Mouse (Mus musculus) neural tube, embryonic 12.5 days (tissue): ENCODE measurements at regions not wholly inside any gene's neighbourhood (a gene's known extent, or its start where the extent isn't known, plus 50 kb on each side); places are given as distances from the start of the nearest gene placed in this dataset.

ENCODE experiments used
- ATAC-seq: fragments of 200-750 bp; cut with Nextera tagmentation; 2 replicates; pipeline ENCODE4 v1.8.0; 2017; ENCODE audit warnings: low read depth, mild to moderate bottlenecking, moderate TSS enrichment, moderate library complexity; ENCODE audit not compliant: low FRiP score
- H3K27ac ChIP-seq: fragments of 300-500 bp; sonication (generic); 2 replicates; pipeline ENCODE4 v1.5.1; 2016
- H3K27me3 ChIP-seq: fragments of 300-500 bp; sonication (generic); replicated peaks from 2 replicates; pipeline ENCODE4 v1.6.1; 2016; ENCODE audit warnings: mild to moderate bottlenecking
- H3K36me3 ChIP-seq: fragments of 300-500 bp; sonication (generic); 2 replicates; pipeline ENCODE4 v1.6.1; 2016; ENCODE audit warnings: mild to moderate bottlenecking
- H3K4me1 ChIP-seq: fragments of 300-500 bp; sonication (generic); 2 replicates; pipeline ENCODE4 v1.6.1; 2016
- H3K4me2 ChIP-seq: fragments of 300-500 bp; sonication (generic); replicated peaks from 2 replicates; pipeline ENCODE4 v1.6.1; 2016; ENCODE audit warnings: mild to moderate bottlenecking
- H3K4me3 ChIP-seq: fragments of 300-500 bp; sonication (generic); 2 replicates; pipeline ENCODE4 v1.5.1; 2016
- H3K9ac ChIP-seq: fragments of 300-500 bp; sonication (generic); 2 replicates; pipeline ENCODE4 v1.6.1; 2016; ENCODE audit warnings: mild to moderate bottlenecking
- H3K9me3 ChIP-seq: fragments of 300-500 bp; sonication (generic); 2 replicates; pipeline ENCODE4 v1.6.1; 2016; ENCODE audit warnings: mild to moderate bottlenecking
- WGBS: fragments of 180-500 bp; shearing (Covaris S2); methylation state at CpG from one replicate; pipeline ENCODE4 v1.1.7; 2016; 5-methylcytosine and 5-hydroxymethylcytosine counted together

DNA sequence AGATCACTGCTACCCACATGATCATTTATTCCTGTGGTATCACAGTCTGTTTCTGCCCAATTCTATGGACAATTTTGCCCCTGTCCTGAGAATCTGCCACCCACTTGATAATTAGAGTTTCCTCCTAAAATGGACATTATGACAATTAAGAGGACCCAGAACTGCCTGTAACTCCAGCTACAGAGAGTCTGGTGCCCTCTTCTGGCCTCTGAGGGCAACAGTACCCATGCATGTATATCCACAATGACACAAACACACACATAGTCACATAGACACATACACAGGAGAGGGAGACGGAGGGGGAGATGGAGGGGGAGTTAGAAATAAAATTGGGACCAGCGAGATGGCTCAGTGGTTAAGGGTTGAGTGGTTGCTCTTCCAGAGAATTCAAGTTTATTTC lies 170.9 kb upstream of the Ercc4 start:
- ATAC-seq: no peak
- no peak overlapping the region for H3K4me2 ChIP-seq
- no peak overlapping the region for H3K4me3 ChIP-seq
- H3K4me1 ChIP-seq: no peaks in the 10 kb centered on the region
- H3K27me3 ChIP-seq: no peaks in the 10 kb centered on the region
- 89% methylated on average over 2 of the region's 2 CpGs for WGBS
- no peaks in the 10 kb centered on the region for H3K36me3 ChIP-seq
- H3K9ac ChIP-seq: no peak overlapping the region
- no peak overlapping the region for H3K27ac ChIP-seq
- H3K9me3 ChIP-seq: no peaks in the 10 kb centered on the region

DNA sequence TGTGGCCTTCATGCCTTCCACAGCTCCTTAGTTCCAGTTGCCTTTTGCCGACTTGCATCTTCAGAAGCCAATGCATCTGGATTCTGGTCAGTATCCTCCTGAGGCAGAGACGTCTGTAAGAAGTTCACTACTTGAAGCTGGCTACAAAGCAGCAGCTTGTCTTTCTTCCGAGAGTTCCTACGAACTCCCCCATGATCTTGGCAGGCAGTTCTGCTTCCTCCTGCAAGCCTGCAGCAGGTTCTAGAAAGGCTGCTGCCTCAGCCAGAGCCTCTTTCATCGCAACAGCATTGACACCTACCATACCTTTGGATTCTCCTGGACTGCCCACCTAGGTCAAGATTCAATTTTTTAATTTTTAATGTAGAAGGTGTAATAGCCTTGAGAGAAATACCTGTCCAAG lies 158.3 kb upstream of the Ercc4 start:
- no peak for ATAC-seq
- no peak overlapping the region for H3K4me3 ChIP-seq
- no peak overlapping the region for H3K4me2 ChIP-seq
- H3K27ac ChIP-seq: no peak overlapping the region
- H3K9ac ChIP-seq: no peak overlapping the region
- 93% methylated on average over 5 of the region's 5 CpGs for WGBS
- no peaks in the 10 kb centered on the region for H3K4me1 ChIP-seq
- no peaks in the 10 kb centered on the region for H3K9me3 ChIP-seq
- no peaks in the 10 kb centered on the region for H3K36me3 ChIP-seq
- H3K27me3 ChIP-seq: no peaks in the 10 kb centered on the region

DNA sequence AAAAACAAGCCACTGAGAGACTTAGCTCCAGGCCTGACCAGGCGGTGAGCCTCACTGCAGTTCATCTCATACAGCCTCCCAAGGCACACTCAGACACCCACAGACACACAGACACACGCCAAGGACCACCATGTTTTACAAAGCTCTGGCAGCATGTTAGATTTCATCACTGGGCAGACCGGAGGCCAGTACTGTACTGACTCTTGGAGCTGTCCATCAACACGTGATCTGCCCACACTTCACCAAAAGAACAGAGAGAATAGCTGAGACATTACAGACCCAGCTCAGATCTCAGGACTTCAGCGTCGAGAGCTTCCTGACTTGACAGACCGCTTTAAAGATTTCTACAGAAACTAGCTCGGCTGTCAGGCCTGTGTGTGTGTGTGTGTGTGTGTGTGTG lies 155.5 kb upstream of the Ercc4 start:
- Histone ChIP-seq H3K27me3 (no peaks in the 10 kb centered on the region), H3K9me3 (no peaks in the 10 kb centered on the region), H3K4me1 (no peaks in the 10 kb centered on the region), H3K27ac (no peak overlapping the region), H3K36me3 (no peaks in the 10 kb centered on the region), H3K4me3 (no peak overlapping the region), H3K9ac (no peak overlapping the region), H3K4me2 (no peak overlapping the region)
- ATAC-seq: no peak
- 83% methylated on average over 8 of the region's 8 CpGs for WGBS

DNA sequence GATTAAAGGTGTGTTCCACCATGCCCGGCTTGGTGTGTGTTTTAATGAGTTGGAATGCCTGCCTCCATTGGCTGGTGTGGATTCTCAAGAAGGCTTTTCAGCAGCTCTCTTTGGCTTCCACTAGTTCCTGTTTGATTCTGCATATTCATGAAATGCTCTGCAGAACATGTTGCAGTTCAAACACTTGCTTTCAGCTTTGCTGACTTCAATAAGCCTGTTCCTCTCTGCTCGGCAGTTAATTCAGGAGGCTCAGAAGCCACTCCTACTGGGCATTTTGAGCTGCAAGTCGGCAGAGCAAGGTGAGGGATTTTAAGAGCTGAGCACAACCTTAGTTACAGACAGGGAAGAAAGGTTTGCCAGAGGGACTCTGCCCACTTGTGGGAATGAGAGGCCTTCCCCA lies 153.1 kb upstream of the Ercc4 start:
- Histone ChIP-seq H3K36me3 (no peaks in the 10 kb centered on the region), H3K4me3 (no peak overlapping the region), H3K4me2 (no peak overlapping the region), H3K9ac (no peak overlapping the region), H3K27me3 (no peaks in the 10 kb centered on the region), H3K9me3 (no peaks in the 10 kb centered on the region), H3K4me1 (no peaks in the 10 kb centered on the region), H3K27ac (no peak overlapping the region)
- ATAC-seq: no peak
- 67% methylated on average over 3 of the region's 3 CpGs for WGBS

DNA sequence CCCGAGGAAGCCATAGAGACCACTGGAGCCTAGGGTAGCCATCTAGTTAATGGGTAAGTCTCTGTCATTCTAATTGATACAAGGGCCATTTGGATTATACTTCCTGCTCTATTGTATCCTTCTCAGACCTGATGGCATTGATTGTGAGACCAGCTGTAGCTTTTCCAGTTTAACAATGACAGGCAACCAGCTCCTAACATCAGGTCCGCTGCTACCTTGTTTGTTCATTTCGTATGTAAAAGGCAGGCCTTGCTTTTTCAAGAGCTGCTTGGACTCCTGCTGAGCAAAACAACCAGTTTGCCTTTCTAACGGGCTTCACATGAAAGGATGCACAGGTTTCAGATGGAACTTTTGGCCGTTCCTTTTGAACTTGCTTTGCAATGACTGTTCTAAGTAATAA lies 148.6 kb upstream of the Ercc4 start:
- ATAC-seq: no peak
- Histone ChIP-seq H3K36me3 (no peaks in the 10 kb centered on the region), H3K9ac (no peak overlapping the region), H3K4me1 (no peaks in the 10 kb centered on the region), H3K27me3 (no peaks in the 10 kb centered on the region), H3K27ac (no peak overlapping the region), H3K4me3 (no peak overlapping the region), H3K9me3 (no peaks in the 10 kb centered on the region), H3K4me2 (no peak overlapping the region)
- WGBS: 27% methylated on average over 5 of the region's 5 CpGs

DNA sequence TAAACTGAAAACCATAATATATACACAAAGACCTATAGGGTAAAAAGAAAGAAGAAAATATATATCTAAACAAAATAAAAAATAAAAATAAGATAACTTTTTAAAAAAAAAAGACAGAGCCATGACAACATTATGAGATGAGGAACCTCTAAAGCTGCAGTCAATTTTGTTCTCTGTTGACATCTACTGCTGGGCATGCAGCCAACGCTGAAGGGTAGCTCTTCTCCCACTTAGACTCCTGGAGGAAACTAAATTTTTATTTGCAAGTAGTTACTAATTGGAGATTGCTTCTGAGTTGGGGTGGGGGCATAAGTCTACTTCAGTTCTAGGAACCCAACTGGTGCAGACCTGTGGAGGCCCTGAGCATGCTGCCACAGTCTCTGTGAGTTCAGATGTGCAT lies 126.8 kb upstream of the Ercc4 start:
- Histone ChIP-seq H3K4me1 (no peaks in the 10 kb centered on the region), H3K27me3 (no peaks in the 10 kb centered on the region), H3K36me3 (no peaks in the 10 kb centered on the region), H3K9ac (no peak overlapping the region), H3K4me2 (no peak overlapping the region), H3K9me3 (no peaks in the 10 kb centered on the region), H3K4me3 (no peak overlapping the region), H3K27ac (no peak overlapping the region)
- WGBS: 85% methylated on average over 1 of the region's 1 CpGs
- ATAC-seq: no peak

DNA sequence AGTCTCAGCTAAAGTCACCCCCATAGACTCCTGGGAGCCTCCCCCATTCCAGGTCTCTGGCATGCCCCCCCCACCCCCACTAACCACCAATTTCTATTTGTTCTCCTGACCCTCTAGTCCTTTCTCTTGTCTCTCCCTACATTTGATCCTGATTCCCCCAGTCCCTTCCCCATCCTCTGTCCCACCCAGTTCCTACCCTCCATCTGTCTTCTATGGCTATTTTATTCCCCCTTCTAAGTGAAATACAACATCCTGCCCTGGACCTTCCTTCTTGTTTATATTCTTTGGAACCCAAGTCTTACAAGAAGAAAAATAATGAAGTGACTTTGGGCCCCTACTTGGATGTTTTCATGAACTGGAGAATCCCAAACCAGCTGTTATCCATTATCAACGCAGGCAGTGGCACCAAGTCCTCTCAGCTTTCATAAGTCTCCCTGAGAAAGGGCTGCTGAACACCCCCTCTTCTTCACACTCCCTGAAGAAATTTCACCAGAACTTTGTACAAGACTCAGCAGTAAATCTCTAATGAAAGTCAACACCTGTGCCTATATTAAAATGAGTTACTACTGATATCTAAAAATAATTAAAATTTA lies 108.1 kb upstream of the Ercc4 start:
- Histone ChIP-seq H3K4me1 (no peaks in the 10 kb centered on the region), H3K4me3 (no peak overlapping the region), H3K9ac (no peak overlapping the region), H3K4me2 (no peak overlapping the region), H3K9me3 (no peaks in the 10 kb centered on the region), H3K36me3 (no peaks in the 10 kb centered on the region), H3K27me3 (no peaks in the 10 kb centered on the region), H3K27ac (no peak overlapping the region)
- WGBS: 69% methylated on average over 1 of the region's 1 CpGs
- ATAC-seq: no peak

DNA sequence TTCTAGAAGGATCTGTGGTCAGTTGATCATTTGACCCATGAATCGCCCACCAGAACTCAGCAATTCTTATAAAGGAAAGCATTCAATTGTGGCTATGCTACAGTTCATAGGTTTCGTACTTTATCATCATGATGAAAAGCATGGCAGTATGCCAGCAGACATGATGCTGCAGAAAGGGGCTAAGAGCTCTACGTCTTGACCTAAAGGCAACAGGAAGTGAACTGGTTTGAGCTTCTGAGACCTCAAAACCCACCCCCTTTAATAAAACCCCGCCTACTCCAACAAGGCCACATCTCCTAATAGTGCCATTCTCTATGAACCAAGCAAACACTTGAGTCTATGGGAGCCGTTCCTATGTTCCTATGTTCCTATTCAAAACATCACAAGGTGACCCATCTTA lies 96.6 kb upstream of the Ercc4 start:
- no peaks in the 10 kb centered on the region for H3K27me3 ChIP-seq
- WGBS: 89% methylated on average over 5 of the region's 5 CpGs
- no peak for ATAC-seq
- no peak overlapping the region for H3K4me2 ChIP-seq
- no peak overlapping the region for H3K9ac ChIP-seq
- H3K27ac ChIP-seq: no peak overlapping the region
- no peaks in the 10 kb centered on the region for H3K36me3 ChIP-seq
- H3K4me3 ChIP-seq: no peak overlapping the region
- H3K9me3 ChIP-seq: no peaks in the 10 kb centered on the region
- no peaks in the 10 kb centered on the region for H3K4me1 ChIP-seq

DNA sequence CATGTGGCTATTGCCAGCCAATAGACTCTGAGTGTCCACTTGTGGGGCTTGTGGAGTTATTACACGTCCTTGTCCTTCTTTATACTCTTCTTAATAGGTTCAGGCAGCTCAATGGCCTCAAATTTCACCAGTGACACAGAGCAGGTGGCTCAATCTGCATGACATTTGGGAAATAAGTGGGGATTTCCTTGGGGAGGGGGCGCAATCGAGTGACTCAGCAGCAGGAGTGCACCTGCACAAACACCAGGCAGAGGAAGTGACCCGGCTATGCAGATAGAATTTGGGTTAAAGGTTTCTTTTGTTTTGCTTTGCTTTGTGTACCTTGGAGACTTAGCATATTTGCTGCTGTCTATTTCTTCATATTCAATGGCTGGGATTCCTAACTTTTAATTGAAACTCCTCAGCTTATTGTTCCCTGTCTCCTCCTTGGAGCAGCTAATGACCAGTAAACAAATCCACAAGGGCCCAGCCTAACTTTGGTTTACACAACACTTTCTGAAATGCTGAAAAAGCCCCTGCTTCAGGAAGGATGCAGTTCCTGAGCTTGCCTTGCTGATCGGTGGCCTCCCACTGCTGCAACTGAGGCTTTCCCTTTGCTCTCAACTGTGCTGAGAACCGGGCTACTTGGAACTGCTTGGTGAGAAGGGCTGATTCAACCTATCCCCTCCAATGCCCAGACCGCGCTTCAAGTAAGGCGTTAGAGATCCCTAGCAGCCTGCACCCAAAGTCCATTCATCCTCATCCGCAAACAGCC lies 95.4 kb upstream of the Ercc4 start:
- no peak for ATAC-seq
- H3K9ac ChIP-seq: no peak overlapping the region
- no peak overlapping the region for H3K4me2 ChIP-seq
- H3K4me3 ChIP-seq: no peak overlapping the region
- H3K27me3 ChIP-seq: no peaks in the 10 kb centered on the region
- no peaks in the 10 kb centered on the region for H3K36me3 ChIP-seq
- H3K27ac ChIP-seq: no peak overlapping the region
- H3K9me3 ChIP-seq: no peaks in the 10 kb centered on the region
- no peaks in the 10 kb centered on the region for H3K4me1 ChIP-seq
- WGBS: 67% methylated on average over 10 of the region's 10 CpGs

DNA sequence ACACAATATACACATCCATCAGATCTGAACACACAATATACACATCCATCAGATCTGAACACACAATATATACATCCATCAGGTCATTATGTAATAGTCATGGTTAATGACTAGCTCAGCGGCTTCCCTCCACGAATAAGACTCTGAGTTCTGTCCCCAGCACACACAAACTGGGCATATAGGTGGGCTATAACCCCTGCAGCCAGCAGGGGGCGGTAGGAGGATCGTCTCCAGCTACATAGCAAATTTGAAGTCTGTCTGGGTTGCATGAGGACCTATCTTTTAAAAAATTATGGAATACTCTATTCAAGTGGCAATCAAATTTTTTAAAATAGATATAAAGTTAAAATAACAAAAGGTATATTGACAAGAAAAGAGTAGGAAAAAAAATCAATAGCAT lies 86.6 kb upstream of the Ercc4 start:
- H3K9me3 ChIP-seq: no peaks in the 10 kb centered on the region
- H3K9ac ChIP-seq: no peak overlapping the region
- no peaks in the 10 kb centered on the region for H3K36me3 ChIP-seq
- no peak overlapping the region for H3K4me2 ChIP-seq
- ATAC-seq: no peak
- H3K4me1 ChIP-seq: no peaks in the 10 kb centered on the region
- no peaks in the 10 kb centered on the region for H3K27me3 ChIP-seq
- H3K4me3 ChIP-seq: no peak overlapping the region
- H3K27ac ChIP-seq: no peak overlapping the region
- 55% methylated on average over 4 of the region's 4 CpGs for WGBS

DNA sequence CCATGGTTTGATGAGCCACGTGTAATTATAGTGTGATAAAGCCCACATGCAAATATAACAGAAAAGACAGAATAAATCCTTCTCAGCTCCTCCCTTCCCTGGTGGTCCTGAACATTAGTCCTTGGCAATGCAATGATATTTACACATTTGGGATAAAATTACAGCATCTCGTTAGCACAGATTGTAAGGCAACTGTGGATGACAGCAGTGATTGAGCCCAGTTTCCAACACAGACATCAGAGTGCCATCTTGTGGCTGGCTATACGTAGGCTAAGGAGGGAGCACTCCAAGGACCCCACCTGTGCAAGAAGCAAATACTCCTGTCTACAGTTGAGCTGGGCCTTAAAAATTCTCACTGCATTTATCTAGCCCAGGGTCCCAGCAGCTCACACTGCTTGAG lies 84.1 kb upstream of the Ercc4 start:
- H3K4me2 ChIP-seq: no peak overlapping the region
- H3K4me1 ChIP-seq: no peaks in the 10 kb centered on the region
- no peaks in the 10 kb centered on the region for H3K36me3 ChIP-seq
- no peak overlapping the region for H3K4me3 ChIP-seq
- 49% methylated on average over 3 of the region's 3 CpGs for WGBS
- H3K27me3 ChIP-seq: no peaks in the 10 kb centered on the region
- no peak for ATAC-seq
- H3K9ac ChIP-seq: no peak overlapping the region
- no peak overlapping the region for H3K27ac ChIP-seq
- no peaks in the 10 kb centered on the region for H3K9me3 ChIP-seq

DNA sequence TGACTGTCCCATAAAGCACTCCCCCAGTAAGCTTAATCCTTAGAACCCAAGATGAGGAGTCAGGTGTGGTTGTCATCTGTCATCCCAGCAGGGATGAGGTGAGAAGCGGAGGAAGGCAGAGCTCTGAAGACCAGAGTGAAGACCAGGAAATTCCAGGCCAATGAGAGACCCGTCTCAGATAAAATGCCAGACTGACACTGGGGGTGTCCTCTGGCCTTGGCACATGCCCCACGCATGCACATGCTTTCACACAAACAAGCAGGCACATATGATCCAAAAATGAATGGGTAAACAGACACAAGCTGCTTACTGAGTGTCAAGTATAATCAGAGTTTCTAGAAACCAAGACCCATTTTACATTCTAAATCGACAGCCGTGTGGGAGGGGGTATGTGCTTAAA lies 75.3 kb upstream of the Ercc4 start:
- Histone ChIP-seq H3K27me3 (no peaks in the 10 kb centered on the region), H3K36me3 (no peaks in the 10 kb centered on the region), H3K4me2 (no peak overlapping the region), H3K9me3 (no peaks in the 10 kb centered on the region), H3K4me3 (no peak overlapping the region), H3K9ac (no peak overlapping the region), H3K4me1 (no peaks in the 10 kb centered on the region), H3K27ac (no peak overlapping the region)
- ATAC-seq: no peak
- 87% methylated on average over 5 of the region's 5 CpGs for WGBS

DNA sequence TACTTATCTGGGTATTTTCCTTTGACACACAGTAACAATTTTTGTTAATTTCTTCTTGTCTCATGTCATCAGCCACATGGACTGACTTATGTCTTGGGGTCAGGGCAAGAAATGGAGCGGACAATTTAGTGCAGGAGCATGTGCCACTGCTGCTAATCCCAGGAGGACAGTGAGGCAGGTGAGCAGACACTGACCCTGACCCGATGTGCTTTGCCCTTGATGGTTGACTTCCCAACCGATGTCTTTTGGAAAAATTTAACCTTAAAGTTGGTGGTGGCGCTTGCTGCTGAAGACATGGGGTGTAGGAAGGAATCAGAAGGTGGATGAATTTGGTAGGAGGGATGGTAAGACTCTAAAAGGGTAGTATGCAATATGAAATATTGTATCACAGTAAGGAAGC lies 72.9 kb upstream of the Ercc4 start:
- 92% methylated on average over 4 of the region's 4 CpGs for WGBS
- Histone ChIP-seq H3K4me1 (no peaks in the 10 kb centered on the region), H3K27ac (no peak overlapping the region), H3K36me3 (no peaks in the 10 kb centered on the region), H3K4me3 (no peak overlapping the region), H3K9me3 (no peaks in the 10 kb centered on the region), H3K27me3 (no peaks in the 10 kb centered on the region), H3K4me2 (no peak overlapping the region), H3K9ac (no peak overlapping the region)
- no peak for ATAC-seq
